Mouse (Mus musculus): Measurements from ENCODE around the gene Cda.

Cda gene

DNA sequence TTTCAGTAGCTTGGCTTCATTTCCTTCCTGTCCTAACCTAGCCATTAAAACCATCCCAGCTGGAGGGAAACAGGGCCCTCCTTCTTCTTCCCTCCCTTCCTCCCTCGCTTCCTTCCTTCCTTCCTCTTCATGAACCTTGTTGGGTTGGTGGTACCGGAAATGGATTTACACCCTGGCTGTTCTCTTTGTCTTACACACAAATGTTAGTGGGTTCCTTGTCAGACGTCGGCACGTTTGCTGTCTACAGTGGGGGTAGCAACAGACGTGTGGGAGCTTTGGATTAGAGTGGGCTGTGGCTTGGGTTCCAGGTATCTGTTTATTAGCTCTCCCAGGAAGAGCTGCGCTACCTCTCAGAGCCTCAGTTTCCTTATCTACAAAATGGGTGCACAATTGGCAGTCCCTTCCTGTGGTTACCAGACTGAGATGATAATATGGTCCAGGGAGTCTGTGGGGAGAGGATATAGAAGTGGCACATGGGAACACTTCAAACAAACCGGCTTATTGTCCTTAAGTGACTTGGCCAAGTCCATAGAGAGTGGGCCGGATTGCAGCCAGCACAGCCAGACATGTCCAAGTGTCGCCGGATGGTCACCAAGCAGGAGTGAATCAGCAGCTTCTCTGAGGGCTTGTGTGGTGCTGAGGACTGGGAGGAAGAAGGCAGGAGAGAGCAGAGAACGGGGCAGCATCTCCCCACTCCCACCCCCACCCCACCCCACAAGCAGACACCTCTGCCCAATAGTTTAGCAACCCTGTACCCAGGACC, 887 bp upstream of the Cda start:
- DNase-seq (ENCODE audit: low read depth, low spot score), result no peak

DNA sequence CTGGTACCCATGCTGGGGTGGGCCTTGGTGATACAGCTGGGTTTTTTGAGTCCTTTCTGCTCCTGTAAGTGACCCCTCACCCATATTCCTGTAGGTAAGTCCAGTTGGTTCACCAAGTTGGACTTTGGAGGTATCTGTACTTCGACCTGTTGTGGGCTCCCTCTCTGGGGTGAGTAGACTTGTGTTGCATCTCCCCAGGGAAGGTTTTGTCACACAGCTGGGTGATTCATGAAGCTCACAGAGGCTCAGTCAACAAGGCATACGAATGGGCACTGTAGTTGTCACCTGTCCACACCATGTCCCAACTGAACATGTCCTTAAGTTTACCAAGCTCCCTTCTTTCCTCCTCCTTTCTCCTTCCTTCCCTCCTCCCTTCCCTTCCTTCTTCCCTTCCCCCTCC, 1.2 kb downstream of the Cda start:
- DNase-seq (ENCODE audit: low read depth, low spot score), result no peak

DNA sequence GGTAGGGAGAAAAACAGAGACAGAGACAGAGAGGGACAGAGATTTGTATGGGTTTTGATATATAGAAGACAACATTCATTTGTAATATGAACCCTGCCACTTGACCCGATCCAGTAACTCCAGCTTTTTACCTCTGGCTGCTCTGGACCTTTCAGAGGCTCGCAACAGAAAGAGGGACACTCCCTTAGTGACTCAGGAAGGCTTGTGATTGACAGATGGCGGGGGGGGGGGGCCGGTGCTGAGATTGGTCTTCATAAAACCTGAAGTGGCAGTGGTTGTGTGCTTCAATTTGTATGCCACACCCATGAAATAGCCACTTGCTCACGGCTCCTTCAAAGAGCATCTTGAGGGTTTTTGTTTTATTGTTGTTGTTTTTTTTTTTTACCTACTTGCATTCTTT, 4.3 kb downstream of the Cda start:
- DNase-seq (ENCODE audit: low read depth, low spot score), result no peak

DNA sequence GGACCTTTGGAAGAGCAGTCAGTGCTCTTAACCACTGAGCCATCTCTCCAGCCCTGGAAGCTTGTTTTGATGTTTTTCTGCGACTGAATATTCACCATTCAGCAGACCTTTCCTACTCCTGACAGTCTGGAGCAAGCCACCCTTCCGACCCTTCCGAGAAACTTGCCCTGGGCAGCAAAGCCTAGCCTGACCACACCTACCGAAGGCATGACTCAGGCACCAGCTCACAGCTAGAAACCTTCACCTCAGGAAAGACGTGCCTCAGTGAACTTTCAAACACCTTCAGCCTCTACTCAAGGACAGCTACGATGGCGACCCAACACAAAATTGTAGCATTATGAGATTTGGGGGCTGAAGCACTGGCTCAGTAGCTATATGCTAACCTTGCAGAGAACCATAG, 4.9 kb downstream of the Cda start:
- DNase-seq (ENCODE audit: low read depth, low spot score), result no peak

DNA sequence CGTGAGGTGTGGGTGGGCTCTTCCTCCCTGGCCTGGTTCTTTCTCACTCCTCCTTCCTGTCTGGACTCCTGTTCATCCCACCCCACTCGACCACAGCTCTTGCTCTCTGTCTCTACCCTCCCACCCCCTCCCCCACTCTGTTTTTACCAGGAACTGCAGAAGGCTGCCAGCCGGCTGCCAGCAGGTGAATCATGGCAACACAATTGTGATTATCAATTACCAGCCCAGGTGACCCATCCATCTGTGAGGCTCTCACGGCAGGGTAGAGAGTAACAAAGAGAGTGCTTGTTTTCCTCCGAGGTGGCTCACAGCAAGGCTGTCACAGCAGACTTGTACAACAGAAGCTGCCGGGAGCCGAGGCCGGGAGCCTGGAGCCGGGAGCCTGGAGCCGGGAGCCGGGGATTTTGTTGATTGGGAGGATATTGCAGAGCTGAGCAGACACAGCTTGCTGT, 6.4 kb downstream of the Cda start:
- DNase-seq (ENCODE audit: low read depth, low spot score), result no peak

DNA sequence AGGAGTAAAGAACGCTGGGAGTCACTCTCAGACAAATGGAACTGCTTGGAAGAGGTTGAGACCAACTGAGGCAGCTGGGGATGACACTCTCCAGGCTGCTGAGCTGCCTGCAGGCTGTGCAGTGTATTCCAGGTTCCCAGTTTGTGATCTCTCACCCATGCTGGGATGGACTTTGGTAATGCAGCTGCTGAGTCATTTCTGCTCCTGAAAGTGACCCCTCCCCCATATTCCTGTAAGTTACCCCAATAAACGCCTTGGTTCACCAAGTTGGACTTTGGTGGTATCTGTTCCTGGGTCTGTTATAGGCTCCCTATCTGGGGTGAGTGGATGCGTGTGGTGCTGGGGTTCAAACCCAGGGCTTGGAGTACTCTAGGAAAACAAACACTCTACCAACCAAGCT, 9.6 kb downstream of the Cda start:
- DNase-seq (ENCODE audit: low read depth, low spot score), result no peak

DNA sequence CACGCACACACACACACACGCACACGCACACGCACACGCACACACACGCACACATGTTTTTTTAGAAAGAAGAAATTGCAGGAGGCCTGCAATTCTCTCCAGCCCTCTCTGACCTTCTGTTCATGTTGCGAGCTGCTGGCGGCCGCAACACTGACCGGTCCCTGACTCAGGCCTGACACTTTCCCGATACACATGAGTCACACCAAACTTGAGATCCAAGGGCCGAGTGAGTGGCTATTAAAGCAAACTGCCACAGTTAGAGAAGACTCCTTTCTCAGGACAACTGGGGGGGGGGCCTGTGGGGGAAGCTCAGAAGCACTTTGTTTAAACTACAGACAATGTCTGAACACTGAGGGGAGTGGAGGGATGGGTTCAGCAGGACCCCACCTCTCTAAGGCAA, 11.2 kb downstream of the Cda start:
- no peak for DNase-seq (ENCODE audit: low read depth, low spot score)

DNA sequence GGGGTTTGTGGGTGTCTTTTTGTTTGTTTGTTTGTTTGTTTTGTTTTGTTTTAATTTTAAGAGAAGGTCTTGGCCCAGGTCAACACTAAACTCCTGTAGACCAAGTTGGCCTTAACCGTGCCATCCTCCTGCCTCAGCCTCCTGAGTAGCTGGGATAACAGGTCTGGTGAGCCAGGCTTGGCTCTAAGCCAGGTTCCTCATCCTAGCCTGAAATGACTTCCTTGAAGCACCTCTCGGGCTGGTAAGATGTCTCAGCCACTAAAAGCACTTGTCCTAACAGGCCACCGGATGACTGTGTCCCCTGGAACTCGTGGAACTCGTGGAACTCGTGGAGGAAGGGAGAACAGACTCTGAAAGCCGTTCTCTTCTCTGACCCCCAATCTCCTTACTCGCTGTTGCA, 11.7 kb downstream of the Cda start:
- no peak for DNase-seq (ENCODE audit: low read depth, low spot score)

DNA sequence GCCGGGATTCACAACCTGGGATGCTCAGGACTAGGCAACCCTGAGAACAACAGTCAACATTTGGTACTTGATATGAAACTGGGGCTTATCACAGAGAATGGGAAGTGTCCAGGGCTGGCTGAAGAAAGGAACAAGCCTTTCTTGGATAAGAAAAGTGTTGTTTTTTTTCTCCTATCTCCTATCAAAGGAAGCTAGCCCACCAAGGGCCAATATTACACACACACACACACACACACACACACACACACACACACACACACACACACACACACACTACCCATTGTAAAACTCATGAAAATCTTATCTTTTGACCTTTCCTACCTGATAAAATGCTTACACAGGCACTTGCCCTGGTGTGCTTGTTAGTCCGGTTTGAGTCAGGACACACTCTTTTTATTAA, 12.3 kb downstream of the Cda start:
- DNase-seq (ENCODE audit: low read depth, low spot score), result no peak

DNA sequence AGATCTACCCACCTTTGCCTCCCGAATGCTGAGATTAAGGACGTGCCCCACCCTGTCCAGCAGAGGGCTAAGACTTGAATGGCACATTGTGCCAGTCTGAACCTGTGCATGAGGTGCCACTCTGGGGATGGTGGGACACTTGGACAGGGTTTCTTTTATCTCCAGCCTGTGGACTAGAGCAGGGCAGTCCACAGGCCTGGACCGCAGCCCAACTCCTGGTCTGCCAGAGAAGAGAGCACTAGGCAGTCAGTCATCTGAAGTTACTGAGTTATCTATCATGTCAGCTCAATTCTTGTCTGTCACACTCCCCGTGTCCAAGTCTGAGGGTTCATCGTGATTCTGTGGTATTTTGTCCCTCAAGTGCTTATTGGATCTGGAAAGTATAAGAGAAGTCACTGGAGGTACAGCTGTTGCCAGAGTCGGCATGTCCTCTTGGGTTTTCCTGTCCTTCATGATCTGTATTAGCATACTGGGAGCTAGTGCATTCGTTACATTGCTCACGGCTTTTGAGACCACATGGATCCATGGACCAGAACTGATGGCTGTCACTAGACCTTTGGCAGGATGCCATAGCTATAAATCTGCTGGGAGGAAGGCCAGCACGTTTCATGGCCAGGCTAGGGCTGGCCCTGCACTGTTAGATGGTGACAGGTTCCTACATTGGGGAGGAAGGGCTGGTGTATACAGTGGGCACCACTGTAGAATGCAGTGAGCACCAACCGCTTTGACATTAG, 14.2 kb downstream of the Cda start:
- DNase-seq (ENCODE audit: low read depth, low spot score), result no peak

DNA sequence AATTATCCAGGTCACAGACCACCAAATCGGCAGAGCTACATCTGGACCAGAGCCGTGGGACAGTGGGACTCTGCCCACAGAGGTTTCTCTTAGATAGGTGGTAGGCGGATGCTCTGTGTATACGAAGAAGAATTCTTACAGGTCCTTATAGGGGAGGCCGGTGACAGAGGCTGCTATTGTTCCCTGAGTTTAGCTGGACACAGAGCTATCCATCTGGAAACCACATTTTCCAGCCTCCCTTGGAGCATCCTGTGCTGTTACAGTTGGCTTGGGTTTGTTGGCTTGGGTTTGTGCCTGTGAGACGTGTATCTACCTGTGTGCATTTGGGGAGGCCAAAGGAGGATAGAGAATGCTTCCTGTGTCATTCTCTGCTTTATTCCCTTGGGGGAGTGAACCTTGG, 15.1 kb downstream of the Cda start:
- no peak for DNase-seq (ENCODE audit: low read depth, low spot score)

DNA sequence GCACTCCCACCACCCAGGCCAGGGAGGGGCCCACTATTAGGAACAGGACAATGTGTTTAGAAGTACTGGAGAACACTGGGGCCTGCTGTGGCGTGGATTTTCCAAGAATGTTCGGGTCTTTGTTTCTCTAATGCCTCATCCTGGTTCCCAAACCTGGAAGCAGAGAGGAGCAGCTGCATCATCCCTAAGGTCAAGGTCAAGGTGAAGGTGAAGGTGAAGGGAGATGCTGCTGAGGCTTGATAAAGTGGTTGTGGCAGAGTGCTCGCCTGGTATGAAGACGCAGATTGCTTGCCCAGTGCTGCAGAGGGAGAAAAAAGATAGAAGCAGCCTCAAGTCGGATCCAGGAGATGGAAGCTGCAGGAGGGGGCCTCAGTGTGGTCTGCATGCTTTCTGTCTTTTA, 16.0 kb downstream of the Cda start:
- DNase-seq (ENCODE audit: low read depth, low spot score), result no peak

DNA sequence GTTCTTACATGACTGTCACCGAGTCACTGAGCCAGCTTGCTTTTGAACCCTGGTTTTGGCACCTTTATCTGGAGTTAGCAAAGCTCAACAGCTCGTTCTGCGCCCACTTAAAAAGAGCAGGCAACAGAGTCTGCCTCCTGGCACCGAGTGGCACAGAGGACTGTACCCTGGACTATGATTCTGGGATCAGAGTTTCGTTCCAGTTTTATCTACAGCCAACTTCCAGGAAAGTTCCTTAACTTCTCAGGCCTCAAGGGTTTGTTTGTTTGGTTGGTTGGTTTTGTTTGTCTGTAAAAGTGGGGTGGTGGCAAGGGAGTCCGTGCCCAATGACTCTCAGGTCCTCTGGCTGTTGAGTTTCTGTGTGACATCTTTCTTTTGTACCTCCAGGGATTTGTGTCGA, 19.1 kb downstream of the Cda start:
- no peak for DNase-seq (ENCODE audit: low read depth, low spot score)

DNA sequence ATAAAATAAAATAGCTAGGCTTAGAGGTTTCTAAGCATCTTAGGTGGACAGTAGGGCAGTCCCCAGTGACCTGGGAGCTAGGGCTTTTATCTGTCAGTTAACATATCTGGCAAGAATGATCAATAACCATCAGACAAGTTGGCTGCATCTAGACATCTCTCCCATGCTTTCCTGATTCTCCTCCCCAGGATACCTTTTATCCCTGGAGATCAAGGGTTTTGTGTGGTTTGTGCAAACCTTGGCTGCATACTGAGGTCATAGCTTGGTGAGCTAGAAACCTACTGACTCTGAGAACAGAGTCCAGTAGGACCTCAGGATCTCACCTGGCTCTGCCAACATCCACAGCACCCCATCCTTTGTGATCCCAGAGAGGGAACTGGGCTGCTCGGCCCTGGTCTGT, 20.5 kb downstream of the Cda start:
- no peak for DNase-seq (ENCODE audit: low read depth, low spot score)

DNA sequence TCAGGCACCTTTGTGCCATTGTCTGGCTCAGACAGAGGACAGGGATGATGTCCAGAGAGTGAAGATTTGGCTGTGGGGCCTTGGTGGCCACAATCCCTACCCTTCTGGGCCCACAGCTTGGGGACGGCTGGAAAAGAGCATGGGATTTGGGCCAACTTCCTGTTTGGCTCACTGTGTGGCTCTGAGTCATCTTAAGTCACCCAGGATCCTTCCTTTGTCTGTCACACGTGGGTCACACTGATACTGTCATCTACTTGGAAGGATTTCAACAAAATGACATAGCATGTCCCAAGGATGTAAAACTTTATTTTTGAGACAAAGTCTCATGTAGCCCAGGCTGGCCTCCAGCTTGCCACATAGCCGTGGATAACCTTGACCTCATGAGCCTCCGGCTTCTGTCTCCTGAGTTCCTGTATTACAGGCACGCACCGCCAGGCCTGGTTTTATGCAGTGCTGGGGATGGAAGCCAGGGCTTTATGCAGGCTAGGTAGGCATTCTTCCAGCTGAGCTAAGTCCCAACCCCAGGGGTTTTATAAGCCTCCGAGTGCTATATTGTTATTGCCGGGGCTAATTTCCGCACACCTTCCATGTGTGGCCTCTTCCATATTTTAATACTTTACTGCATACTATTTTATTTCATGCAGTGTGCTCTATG, 22.8 kb downstream of the Cda start:
- no peak for DNase-seq (ENCODE audit: low read depth, low spot score)

DNA sequence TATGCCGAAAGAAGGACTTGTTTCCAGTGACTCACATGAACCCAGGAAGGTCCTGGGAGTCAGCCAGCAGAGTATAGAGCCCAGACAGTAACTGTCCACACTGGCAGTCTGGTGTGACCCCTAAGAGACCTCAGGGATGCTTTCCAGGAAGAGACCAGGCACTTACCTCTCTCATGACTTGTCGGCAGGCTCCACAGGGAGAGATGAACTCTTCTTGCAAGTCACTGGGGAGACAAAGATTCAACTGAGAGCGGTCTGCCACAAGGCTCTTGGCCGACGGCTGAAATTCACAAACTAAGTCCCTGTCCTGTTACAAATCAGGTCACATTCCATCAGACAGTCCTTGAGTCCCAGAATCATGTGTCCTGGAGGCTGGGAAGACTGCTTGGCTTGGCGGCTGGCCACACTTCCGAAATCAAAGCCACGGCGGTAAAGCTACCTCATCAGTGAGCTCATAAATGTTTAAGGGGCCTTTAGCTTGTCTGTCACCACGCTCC, 24.4 kb downstream of the Cda start:
- no peak for DNase-seq (ENCODE audit: low read depth, low spot score)

DNA sequence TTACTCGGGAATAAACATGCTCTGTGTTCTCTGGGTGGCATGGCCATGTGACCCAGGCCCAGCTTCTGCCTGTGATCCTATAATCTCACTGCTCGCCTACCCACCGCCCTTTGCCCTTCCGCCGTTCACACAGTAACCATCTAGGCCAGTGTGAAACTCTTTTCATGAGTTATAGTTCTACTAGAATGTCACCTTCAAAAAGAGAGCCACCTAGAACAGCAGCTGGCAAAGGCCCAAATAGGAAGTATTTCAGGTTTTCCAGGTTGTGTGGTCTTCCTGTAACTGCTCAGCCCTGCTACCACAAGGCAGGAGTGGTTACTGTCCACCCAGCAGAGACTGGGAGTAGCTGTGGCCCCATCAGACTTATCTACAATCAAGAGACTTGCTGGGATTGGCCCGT, 25.0 kb downstream of the Cda start:
- DNase-seq (ENCODE audit: low read depth, low spot score), result no peak

DNA sequence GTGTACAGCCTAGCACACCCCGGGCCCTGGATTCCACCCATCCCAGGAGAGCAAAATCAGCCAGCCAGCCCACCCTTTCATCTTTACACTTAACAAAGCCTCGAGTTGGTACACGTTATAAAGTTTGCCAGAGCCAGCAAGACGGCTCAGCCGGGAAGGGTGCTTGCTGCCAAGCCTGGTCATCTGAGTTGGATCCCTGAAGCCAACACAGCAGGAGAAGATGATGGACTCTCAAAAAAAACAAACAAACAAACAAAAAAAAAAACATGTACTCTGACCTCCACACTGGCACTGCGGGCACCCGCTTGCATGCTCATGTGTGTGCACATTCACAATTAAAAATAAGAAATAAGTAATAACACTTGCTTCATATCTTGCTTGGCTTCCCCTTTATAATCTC, 25.7 kb downstream of the Cda start:
- DNase-seq (ENCODE audit: low read depth, low spot score), result no peak

DNA sequence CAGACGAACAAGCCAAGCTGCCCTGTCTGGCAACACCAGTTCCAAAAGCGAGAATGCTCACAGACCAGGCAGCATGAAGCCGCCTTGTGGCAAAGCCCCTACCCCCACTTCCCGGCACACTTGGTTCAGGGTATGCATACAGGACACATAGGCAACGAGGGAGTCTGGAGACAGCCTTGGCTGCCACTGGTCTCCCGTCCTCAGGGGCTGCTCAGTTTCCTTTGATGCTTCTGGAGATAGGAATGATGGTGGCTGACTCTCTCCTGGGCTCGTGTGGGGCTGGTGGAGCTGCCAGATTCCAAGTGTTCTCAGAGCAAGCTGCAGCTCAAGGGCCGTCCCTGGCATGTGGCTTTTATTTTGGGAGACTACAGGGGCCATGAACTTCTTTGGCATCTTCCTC, 26.4 kb downstream of the Cda start:
- DNase-seq (ENCODE audit: low read depth, low spot score), result no peak

DNA sequence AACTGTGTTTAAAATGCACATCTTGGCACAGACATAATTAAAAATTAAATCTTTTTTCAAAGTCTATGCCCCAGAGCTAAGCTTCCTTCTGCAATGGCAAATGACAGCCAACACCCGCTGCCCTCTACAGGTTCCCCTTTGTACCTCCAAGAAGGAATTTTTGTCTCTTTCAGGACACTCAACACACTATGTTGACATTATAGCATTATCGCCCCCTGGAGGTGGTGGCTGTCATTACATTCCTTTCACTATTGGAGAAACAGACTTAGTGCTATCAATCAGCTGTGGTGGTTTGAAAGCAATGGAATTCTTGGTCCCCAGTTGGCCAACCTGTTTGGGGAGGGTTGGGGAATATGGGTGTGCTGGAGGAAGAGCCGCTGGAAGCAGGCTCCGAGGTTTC, 27.8 kb downstream of the Cda start:
- no peak for DNase-seq (ENCODE audit: low read depth, low spot score)

DNA sequence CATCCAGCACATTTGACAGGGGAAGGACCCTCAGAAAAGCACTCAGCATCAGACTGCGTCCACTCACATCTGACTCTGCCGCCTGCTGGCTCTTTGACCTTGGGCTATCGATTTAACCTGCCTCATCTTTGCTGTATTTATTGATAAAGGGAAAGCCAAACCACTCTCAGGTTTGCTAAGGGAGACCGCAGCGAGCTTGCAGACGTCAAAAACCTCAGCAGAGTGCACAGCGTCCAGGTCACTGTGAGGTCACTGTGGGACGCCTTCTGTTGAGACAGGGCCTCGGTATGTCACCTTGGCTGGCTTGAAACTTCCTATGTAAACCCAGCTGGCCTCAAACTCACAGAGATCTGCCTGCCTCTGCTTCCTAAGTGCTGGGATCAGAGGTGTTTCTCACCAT, 30.5 kb downstream of the Cda start:
- no peak for DNase-seq (ENCODE audit: low read depth, low spot score)

DNA sequence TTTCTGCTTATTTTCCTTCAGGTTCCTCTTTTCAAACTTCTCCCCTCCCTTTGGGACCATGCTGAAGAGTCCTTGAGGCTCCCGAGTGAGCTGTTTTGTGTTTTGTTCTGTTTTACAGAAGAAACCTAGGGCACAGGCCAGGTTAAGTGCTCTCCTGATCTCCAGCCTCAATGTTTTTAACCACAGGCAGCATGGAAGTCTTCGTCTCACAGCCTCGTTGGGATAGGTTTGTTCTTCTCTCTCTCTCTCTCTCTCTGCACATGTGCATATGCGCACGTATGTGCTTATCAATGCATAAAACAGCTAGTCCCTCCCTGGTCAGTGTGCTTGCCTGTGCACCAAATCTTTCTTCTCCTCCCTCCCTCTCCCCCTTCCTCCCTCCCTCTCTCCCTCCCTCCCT, 30.9 kb downstream of the Cda start:
- no peak for DNase-seq (ENCODE audit: low read depth, low spot score)

DNA sequence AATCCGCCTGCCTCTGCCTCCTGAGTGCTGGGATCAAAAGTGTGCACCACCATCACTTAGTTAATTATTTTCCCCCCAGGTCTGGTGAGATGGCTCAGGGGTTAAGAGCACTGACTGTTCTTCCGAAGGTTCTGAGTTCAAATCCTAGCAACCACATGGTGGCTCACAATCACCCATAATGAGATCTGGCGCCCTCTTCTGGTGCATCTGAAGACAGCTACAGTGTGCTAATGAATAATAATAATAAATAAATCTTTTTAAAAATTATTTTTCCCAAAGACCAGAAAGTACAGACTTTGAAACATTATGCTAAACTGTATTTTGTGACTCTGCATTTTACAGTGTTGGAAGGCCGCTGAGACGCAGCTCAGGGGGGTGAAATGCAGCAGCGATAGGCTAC, 32.1 kb downstream of the Cda start:
- no peak for DNase-seq (ENCODE audit: low read depth, low spot score)

Measured in brain, embryonic 18.5 days (tissue).